Mouse (Mus musculus): Measurements from ENCODE around the gene Otud7a.

The Otud7a gene

GRCm38 (mm10) chr7:63444484-63445345 lies at the start of gene Otud7a:
TSS of gene Otud7a (plus strand) at chr7:63444751.
- DNase-seq: no peak

GRCm38 (mm10) chr7:63405988-63406387 lies 38.6 kb upstream of the Otud7a start:
- no peak for DNase-seq

GRCm38 (mm10) chr7:63445346-63445700 lies 772 bp downstream of the Otud7a start:
- no peak for DNase-seq

GRCm38 (mm10) chr7:63446951-63447350 lies 2.4 kb downstream of the Otud7a start:
- DNase-seq: no peak

GRCm38 (mm10) chr7:63455228-63455627 lies 10.7 kb downstream of the Otud7a start:
- DNase-seq: no peak

DNA sequence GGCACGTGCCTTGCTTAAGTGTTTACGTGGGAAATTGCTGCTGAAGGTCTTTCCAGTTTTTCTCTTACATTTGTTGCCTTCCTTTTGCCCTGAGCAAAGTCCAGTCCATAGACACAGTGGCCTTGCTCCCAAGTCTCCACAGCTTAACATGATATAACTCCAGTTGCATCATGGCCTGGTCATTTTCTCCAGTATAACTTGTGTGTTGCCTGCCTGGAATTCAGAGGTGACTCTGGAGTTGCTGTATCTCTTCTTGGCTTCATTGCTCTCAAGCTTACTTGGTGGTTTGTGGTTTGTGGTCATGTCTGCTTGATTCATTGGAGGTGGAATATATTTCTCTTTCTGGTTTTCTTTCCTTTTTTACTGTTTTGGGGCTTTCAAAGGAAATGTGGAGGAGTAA lies 17.7 kb downstream of the Otud7a start:
- DNase-seq: no peak

- DNase-seq: no peak
Measured at GRCm38 (mm10) chr7:63462684-63463083, 18.1 kb downstream of the Otud7a start.

DNA sequence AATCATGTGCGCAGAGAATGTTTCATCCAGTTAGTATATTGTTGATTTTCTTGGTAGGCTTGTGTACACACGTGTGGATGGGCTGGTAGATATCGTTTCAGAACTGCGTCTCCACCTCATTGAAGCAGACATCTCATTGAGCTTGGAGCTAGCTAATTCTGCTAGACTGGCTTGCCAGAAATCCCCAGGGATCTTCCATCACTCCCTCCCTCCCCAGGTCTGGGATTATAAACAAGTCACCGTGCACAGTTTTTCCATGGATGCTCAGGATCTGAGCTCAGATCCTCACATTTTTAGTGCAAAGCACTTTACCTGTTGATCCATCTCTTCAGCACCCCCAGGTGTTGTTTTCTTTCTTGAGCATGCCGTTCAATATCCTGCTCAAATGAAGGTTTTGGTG lies 22.2 kb downstream of the Otud7a start:
- DNase-seq: no peak

DNA sequence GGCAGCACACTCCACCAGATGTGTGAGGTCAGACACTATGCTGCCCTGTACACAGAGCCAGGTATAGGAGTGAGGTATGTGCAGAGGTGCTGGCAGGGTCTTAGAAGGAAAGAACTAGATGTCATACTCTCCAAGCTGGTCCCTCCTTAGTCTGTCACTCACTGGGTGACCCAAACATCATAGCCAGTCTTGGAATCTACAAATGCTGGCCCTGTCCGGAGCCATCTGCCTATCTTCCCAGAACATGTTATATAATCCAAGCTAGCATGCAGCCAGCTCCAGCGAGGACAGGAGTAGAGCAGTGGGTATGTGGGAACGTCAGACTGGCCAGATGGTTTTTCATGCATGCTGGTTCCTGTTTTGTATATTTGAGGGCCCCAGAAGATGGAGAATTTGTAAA lies 23.7 kb downstream of the Otud7a start:
- no peak for DNase-seq

DNA sequence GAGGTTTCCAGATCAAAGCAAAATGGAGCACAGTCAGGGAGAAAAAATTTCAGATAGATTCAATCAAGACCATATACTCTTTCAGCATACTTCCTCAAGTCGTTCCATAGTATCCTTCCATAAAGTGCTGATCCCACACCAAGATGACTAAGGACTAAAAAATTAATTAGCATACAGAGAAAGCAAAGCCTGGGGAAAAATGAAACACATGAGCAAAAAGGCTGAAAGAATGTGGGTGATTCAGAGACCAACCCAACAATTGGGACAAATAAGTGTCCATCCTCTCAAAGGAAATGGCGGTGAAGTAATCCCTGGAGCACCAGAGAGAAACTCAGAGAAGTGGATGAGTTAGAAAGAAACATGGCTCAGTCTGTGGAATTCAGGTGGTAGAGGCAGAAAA lies 38.5 kb downstream of the Otud7a start:
- no peak for DNase-seq

DNA sequence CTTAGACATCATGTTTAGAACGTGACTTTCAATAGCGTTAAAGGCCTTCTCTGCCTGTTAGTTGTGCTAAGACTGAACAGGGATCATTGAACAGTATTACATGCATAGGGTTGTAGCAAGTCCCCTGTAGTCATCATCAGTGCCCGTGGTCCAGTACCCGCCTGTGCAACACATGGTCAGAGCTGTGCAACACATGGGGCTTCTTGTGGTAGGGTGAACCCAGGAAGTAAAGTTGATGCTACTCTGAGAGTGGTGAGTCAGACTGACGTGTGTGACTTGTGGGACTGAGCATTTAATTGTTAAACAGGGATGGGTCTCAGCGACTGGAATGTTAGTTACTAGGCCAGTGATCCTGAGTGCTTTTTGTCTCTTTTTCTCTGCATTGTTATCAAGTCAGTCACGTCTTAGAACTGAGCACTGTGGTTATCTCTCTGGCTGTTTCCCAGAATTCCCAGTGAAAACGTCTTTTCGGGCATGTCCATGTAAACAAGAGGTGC lies 52.5 kb downstream of the Otud7a start:
- DNase-seq: no peak

DNA sequence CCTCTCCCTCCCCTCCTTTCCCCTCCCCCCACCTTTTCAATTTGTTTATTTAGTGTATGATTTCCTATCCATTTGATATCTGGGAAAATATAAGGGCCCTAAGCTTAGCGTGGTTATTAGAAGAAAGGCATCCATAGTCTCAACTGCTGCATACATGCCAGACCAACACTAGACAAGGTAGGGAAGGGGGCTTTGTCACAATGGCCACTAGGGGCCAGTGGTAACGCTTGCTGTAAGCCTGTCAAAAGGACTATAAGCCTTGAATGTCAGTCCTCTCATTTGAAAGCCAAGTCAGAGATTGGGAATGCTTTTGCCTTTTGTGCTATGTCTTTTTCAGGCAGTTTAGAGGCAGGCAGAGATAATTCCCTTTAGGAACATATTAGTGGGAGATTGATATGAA lies 59.7 kb downstream of the Otud7a start:
- DNase-seq: no peak

GRCm38 (mm10) chr7:63508079-63508478 lies 63.5 kb downstream of the Otud7a start:
- no peak for DNase-seq

DNA sequence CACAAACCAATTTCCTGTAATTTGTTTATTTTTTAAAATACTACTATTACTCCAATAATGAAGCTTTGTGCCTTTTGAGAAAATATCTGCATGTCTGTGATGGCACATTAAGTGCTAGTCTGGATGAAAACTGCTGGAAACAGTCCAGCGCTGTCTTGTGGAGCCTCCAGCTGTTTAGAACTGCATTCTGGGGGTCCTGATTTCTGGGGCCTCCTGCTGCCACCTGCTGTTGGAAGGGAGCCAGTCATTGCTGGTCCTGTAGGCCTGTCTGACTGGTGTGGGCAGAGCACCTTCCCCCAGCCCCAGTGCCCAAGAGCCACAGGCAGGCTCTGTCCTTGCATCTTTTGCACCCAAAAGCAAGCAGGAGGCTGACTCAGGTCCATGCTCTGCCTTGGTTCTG lies 65.3 kb downstream of the Otud7a start:
- no peak for DNase-seq

DNA sequence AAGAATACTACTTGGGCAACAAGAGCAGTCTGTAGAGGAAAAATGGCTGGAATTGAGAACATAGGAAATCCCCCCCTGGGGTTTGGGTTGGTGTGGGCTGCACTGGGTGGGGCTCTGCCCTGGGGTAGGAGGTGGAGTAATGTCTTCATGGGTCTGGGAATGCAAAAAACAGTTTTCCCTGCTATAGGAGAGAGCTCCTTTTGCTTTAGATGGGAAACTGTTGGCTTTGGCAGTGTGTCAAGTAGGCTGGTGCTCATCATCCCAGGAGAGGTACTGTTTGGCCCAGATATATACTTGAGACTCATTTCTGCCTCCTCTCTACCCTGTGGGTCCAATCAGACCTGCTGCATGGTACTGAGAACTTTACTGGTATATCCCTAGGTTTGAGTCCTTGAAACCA lies 66.9 kb downstream of the Otud7a start:
- DNase-seq: no peak

- DNase-seq: no peak
Measured at GRCm38 (mm10) chr7:63512561-63512960, 68.0 kb downstream of the Otud7a start.

- no peak for DNase-seq
Measured at GRCm38 (mm10) chr7:63516141-63516895, 71.8 kb downstream of the Otud7a start.

GRCm38 (mm10) chr7:63520299-63520698 lies 75.7 kb downstream of the Otud7a start:
- DNase-seq: no peak

- no peak for DNase-seq
Measured at GRCm38 (mm10) chr7:63522403-63522802, 77.9 kb downstream of the Otud7a start.

- no peak for DNase-seq
Measured at GRCm38 (mm10) chr7:63523051-63523450, 78.5 kb downstream of the Otud7a start.

DNA sequence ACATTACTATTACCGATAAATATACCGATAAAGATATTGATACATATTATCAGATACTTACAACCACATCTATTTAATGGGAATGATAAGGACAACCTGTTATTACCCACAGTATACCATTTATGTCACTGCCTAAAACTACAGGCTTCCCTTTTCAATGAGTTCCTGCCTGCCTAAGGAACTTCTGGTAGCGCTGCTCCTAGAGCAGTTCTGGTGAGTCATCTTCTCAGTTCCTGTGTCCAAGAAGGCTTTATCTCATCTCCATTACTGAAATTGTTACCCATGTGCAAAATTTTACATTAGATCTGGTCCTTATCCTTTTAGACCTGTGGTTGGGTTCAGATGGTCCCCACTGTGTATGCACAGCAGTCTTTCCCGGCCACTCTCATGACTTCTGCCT lies 95.7 kb downstream of the Otud7a start:
- DNase-seq: no peak

DNA sequence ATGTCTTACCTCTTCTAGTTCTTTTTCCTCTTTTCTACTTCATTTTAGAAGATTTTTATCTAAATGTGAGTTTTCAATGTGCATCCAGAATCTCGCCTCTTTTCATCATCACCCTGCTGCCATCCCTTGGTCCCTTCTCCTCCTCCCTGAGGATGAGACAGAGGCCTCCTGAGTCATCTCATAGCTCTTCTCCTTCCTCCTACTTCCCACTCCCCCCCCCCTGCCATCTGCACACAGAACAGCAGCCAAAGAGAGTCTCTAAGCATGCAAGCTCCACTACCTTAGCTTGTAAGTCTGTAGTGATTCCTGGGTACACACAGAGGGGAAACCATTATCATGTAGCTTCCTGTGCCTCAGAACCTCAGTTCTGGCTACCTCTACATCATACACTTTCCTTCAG lies 109.9 kb downstream of the Otud7a start:
- no peak for DNase-seq

- DNase-seq: no peak
Measured at GRCm38 (mm10) chr7:63556324-63556723, 111.8 kb downstream of the Otud7a start.

DNA sequence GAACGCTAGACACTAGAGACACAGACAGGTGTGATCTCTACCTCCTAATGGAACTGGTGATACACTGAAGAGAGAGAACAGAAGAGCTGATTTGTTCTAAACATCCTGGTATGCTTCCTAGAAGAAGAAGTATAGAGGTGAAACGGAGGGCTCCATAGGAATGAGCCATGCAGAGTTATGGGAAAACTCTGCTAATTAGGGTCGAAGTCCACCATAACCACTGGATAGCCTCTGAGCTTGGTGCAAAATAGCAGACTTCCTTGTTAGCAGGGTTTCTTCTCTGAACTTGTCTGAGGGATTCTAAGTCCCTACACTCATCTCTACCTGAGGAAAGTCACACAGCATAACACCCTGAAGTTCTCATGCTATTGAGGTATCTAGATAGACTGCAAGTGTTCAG lies 114.4 kb downstream of the Otud7a start:
- DNase-seq: no peak

Data from B cell, adult 2 months (primary cell).